Mouse (Mus musculus) ES-E14 (cell line): ENCODE results near the gene Nab1.

Source experiments
- CHD2 ChIP-seq: IDR thresholded peaks from 2 replicates; pipeline ENCODE4 v1.6.1; 2014; ENCODE audit warnings: mild to moderate bottlenecking, low read depth, low read length, inconsistent platforms
- MAFK ChIP-seq: IDR thresholded peaks from 2 replicates; pipeline ENCODE4 v1.6.1; 2014; ENCODE audit warnings: mild to moderate bottlenecking, low read depth, low read length, inconsistent platforms; ENCODE audit not compliant: insufficient read depth
- ZC3H11A ChIP-seq: IDR thresholded peaks from 2 replicates; pipeline ENCODE4 v1.6.1; 2012; ENCODE audit warnings: low read depth, mild to moderate bottlenecking, inconsistent platforms, low read length, borderline replicate concordance
- ZNF384 ChIP-seq: IDR thresholded peaks from 2 replicates; pipeline ENCODE4 v1.6.1; 2012; ENCODE audit warnings: low read depth, low read length, inconsistent platforms

GRCm38 (mm10) chr1:52470326-52470725 lies 30.2 kb downstream of the Nab1 start:
- TF ChIP-seq ZNF384 (no peak), ZC3H11A (no peak), CHD2 (no peak), MAFK (no peak)
